Mouse (Mus musculus) retina, postnatal 1 day (tissue): ENCODE results near the gene Zfyve9.
"Not testable (repeated sequence)": the region's sequence is repeated elsewhere in the genome, so short reads cannot be mapped to it uniquely, and the experiment has no call there.

ENCODE experiments used
- DNase-seq: peaks from one replicate; pipeline ENCODE4 v3.0.0-alpha.2; 2012

The Zfyve9 gene

GRCm38 (mm10) chr4:108719349-108719748, 61.2 kb downstream of the Zfyve9 start, which contains the start of gene 3110021N24Rik:
Gene 3110021N24Rik, plus strand, starts transcription at chr4:108719649.
- DNase-seq = no peak

GRCm38 (mm10) chr4:108708209-108708608, 72.4 kb downstream of the Zfyve9 start:
- no peak for DNase-seq

GRCm38 (mm10) chr4:108696934-108697333, 83.7 kb downstream of the Zfyve9 start:
- DNase-seq = peak; percentile 61

- DNase-seq = no peak
Observed at GRCm38 (mm10) chr4:108691469-108691868, 89.1 kb downstream of the Zfyve9 start.

- DNase-seq = no peak
Observed at GRCm38 (mm10) chr4:108690479-108690878, 90.1 kb downstream of the Zfyve9 start.

- DNase-seq = not testable (repeated sequence)
Observed at GRCm38 (mm10) chr4:108687098-108687497, 93.5 kb downstream of the Zfyve9 start.

- DNase-seq = no peak
Observed at GRCm38 (mm10) chr4:108686156-108686555, 94.4 kb downstream of the Zfyve9 start.

GRCm38 (mm10) chr4:108664407-108664806, 116.2 kb downstream of the Zfyve9 start:
- peak; percentile 54 for DNase-seq

GRCm38 (mm10) chr4:108638752-108639151, 141.8 kb downstream of the Zfyve9 start:
- peak; percentile 7 for DNase-seq

GRCm38 (mm10) chr4:108637721-108638120, 142.9 kb downstream of the Zfyve9 start:
- no peak for DNase-seq

GRCm38 (mm10) chr4:108635101-108635500, 145.5 kb downstream of the Zfyve9 start:
- DNase-seq = peak; percentile 11

GRCm38 (mm10) chr4:108634696-108635095, 145.9 kb downstream of the Zfyve9 start:
- DNase-seq = peak; percentile 18

GRCm38 (mm10) chr4:108633703-108634102, 146.9 kb downstream of the Zfyve9 start:
- DNase-seq = no peak

GRCm38 (mm10) chr4:108631616-108632015, 149.0 kb downstream of the Zfyve9 start:
- DNase-seq = no peak

- no peak for DNase-seq
Observed at GRCm38 (mm10) chr4:108630096-108630495, 150.5 kb downstream of the Zfyve9 start.

GRCm38 (mm10) chr4:108629363-108629880, 151.2 kb downstream of the Zfyve9 start:
- no peak for DNase-seq

- no peak for DNase-seq
Observed at GRCm38 (mm10) chr4:108627066-108627465, 153.5 kb downstream of the Zfyve9 start.

GRCm38 (mm10) chr4:108621504-108621903, 159.1 kb downstream of the Zfyve9 start:
- DNase-seq = no peak

- no peak for DNase-seq
Observed at GRCm38 (mm10) chr4:108620536-108620935, 160.1 kb downstream of the Zfyve9 start.

GRCm38 (mm10) chr4:108619587-108620341, 160.8 kb downstream of the Zfyve9 start, which contains the start of gene Cc2d1b:
Gene Cc2d1b, plus strand, starts transcription at chr4:108619940.
- DNase-seq = peak; percentile 93

- peak; percentile 52 for DNase-seq
Observed at GRCm38 (mm10) chr4:108619165-108619564, 161.4 kb downstream of the Zfyve9 start.

GRCm38 (mm10) chr4:108618586-108618985, 162.0 kb downstream of the Zfyve9 start:
- no peak for DNase-seq

GRCm38 (mm10) chr4:108610935-108611334, 169.7 kb downstream of the Zfyve9 start:
- DNase-seq = no peak

- no peak for DNase-seq
Observed at GRCm38 (mm10) chr4:108608651-108609050, 171.9 kb downstream of the Zfyve9 start.
